Mouse (Mus musculus) lung, postnatal 0 days (tissue): ENCODE measurements around the gene Ctrc. TPM values are rescaled to one million over a fixed set of nuclear protein-coding genes. Genes with fewer than 3 reads are reported as not detected.

Source experiments
- ATAC-seq: fragments of 200-750 bp; cut with Nextera tagmentation; 2 replicates; pipeline ENCODE4 v1.8.0; 2017; ENCODE audit warnings: moderate library complexity
- DNase-seq: peaks from one replicate; pipeline ENCODE4 v3.0.0-alpha.2; 2016; ENCODE audit warnings: low spot score
- H3K27ac ChIP-seq: fragments of 300-500 bp; sonication (generic); 2 replicates; pipeline ENCODE4 v1.5.1; 2014; ENCODE audit warnings: antibody characterized with exemption, mild to moderate bottlenecking, low read length, mixed read lengths
- H3K27me3 ChIP-seq: fragments of 300-500 bp; sonication (generic); replicated peaks from 2 replicates; pipeline ENCODE4 v1.6.1; 2014; ENCODE audit warnings: low read length, mixed read lengths; ENCODE audit not compliant: insufficient read depth
- H3K36me3 ChIP-seq: fragments of 300-500 bp; sonication (generic); 2 replicates; pipeline ENCODE4 v1.6.1; 2014; ENCODE audit warnings: low read length, mixed read lengths; ENCODE audit not compliant: insufficient read depth
- H3K4me1 ChIP-seq: fragments of 300-500 bp; sonication (generic); 2 replicates; pipeline ENCODE4 v1.6.1; 2014; ENCODE audit warnings: antibody characterized with exemption, low read depth, low read length, mixed read lengths; ENCODE audit not compliant: insufficient read depth
- H3K4me2 ChIP-seq: fragments of 300-500 bp; sonication (generic); replicated peaks from 2 replicates; pipeline ENCODE4 v1.6.1; 2014; ENCODE audit warnings: low read depth, mild to moderate bottlenecking, low read length, moderate library complexity, mixed read lengths
- H3K4me3 ChIP-seq: fragments of 300-500 bp; sonication (generic); 2 replicates; pipeline ENCODE4 v1.5.1; 2014; ENCODE audit warnings: low read depth, low read length
- H3K9ac ChIP-seq: fragments of 300-500 bp; sonication (generic); replicated peaks from 2 replicates; pipeline ENCODE4 v1.6.1; 2014; ENCODE audit warnings: low read depth, mild to moderate bottlenecking
- H3K9me3 ChIP-seq: fragments of 300-500 bp; sonication (generic); 2 replicates; pipeline ENCODE4 v1.6.1; 2016; ENCODE audit warnings: low read length, mixed read lengths
- CTCF ChIP-seq: IDR thresholded peaks from 2 replicates; pipeline ENCODE4 v1.5.1; 2016; ENCODE audit warnings: antibody characterized with exemption, mild to moderate bottlenecking
- EP300 ChIP-seq: IDR thresholded peaks from 2 replicates; pipeline ENCODE4 v1.6.1; 2016; ENCODE audit warnings: antibody characterized with exemption, mild to moderate bottlenecking, control low read depth
- WGBS: fragments of 180-500 bp; shearing (Covaris S2); extraction: QIAGEN DNeasy Blood & Tissue Kit; methylation state at CpG from one replicate; pipeline ENCODE4 v1.1.7; 2014; 5-methylcytosine and 5-hydroxymethylcytosine counted together
- polyA plus RNA-seq: library from polyadenylated mRNA; unstranded; fragments of >200 nt; fragmentation: Nextera tagmentation; extraction: Ambion mirVana; gene quantifications from 2 replicates; pipeline ENCODE4 v1.2.1, GENCODE M21; 2015

The Ctrc gene
- polyA plus RNA-seq, 1 experiment from 2014 or later: not detected

GRCm38 (mm10) chr4:141828177-141828576, 18.0 kb downstream of the Ctrc start:
- Histone ChIP-seq H3K27me3 (no peaks in the 10 kb centered on the region), H3K4me2 (no peak overlapping the region), H3K27ac (no peak overlapping the region), H3K4me3 (no peak overlapping the region), H3K9me3 (no peaks in the 10 kb centered on the region), H3K4me1 (no peaks in the 10 kb centered on the region), H3K36me3 (no peaks in the 10 kb centered on the region), H3K9ac (no peak overlapping the region)
- DNase-seq (no peak), ATAC-seq (no peak)
- WGBS: 64% methylated on average over 4 of the region's 4 CpGs
- no peak for TF ChIP-seq CTCF
- TF ChIP-seq EP300: no peak

GRCm38 (mm10) chr4:141827401-141827800, 18.8 kb downstream of the Ctrc start:
- 81% methylated on average over 2 of the region's 2 CpGs for WGBS
- Histone ChIP-seq H3K4me2 (no peak overlapping the region), H3K27me3 (no peaks in the 10 kb centered on the region), H3K27ac (no peak overlapping the region), H3K9me3 (no peaks in the 10 kb centered on the region), H3K4me1 (no peaks in the 10 kb centered on the region), H3K9ac (no peak overlapping the region), H3K4me3 (no peak overlapping the region), H3K36me3 (no peaks in the 10 kb centered on the region)
- ATAC-seq (no peak), DNase-seq (no peak)
- TF ChIP-seq CTCF (no peak), EP300 (no peak)

- H3K4me2 ChIP-seq: no peak within 1 kb of the TSS
- no peak within 1 kb of the TSS for H3K9ac ChIP-seq
- H3K27ac ChIP-seq: no peak within 1 kb of the TSS
- WGBS: 41% methylated on average over 5 of the region's 5 CpGs
- no peaks in the 10 kb centered on the region for H3K36me3 ChIP-seq
- H3K4me1 ChIP-seq: no peaks in the 10 kb centered on the region
- TF ChIP-seq EP300 (no peak), CTCF (no peak)
- H3K4me3 ChIP-seq: no peak within 1 kb of the TSS
- H3K27me3 ChIP-seq: no peaks in the 10 kb centered on the region
- no peaks in the 10 kb centered on the region for H3K9me3 ChIP-seq
- ATAC-seq (no peak), DNase-seq (no peak)
Observed at GRCm38 (mm10) chr4:141826060-141826459, 20.1 kb downstream of the Ctrc start, which contains the start of gene Cela2a. Gene Cela2a (minus strand): TSS chr4:141826160.

GRCm38 (mm10) chr4:141822979-141823378, 23.2 kb downstream of the Ctrc start:
- H3K27me3 ChIP-seq: no peaks in the 10 kb centered on the region
- WGBS: 61% methylated on average over 3 of the region's 3 CpGs
- no peaks in the 10 kb centered on the region for H3K36me3 ChIP-seq
- TF ChIP-seq CTCF (no peak), EP300 (no peak)
- ATAC-seq: peak; percentile 46; the same call in 1 of the 2 replicates
- no peaks in the 10 kb centered on the region for H3K9me3 ChIP-seq
- no peak overlapping the region for H3K4me3 ChIP-seq
- H3K9ac ChIP-seq: no peak overlapping the region
- H3K4me2 ChIP-seq: no peak overlapping the region
- H3K4me1 ChIP-seq: no peaks in the 10 kb centered on the region
- peak; percentile 31 for DNase-seq
- H3K27ac ChIP-seq: no peak overlapping the region

GRCm38 (mm10) chr4:141822089-141822488, 24.1 kb downstream of the Ctrc start:
- WGBS: 68% methylated on average over 10 of the region's 10 CpGs
- no peak for ATAC-seq

GRCm38 (mm10) chr4:141821178-141821577, 25.0 kb downstream of the Ctrc start:
- TF ChIP-seq CTCF (no peak), EP300 (no peak)
- H3K27me3 ChIP-seq: no peaks in the 10 kb centered on the region
- no peak overlapping the region for H3K9ac ChIP-seq
- no peak overlapping the region for H3K4me2 ChIP-seq
- H3K36me3 ChIP-seq: no peaks in the 10 kb centered on the region
- H3K27ac ChIP-seq: no peak overlapping the region
- no peak overlapping the region for H3K4me3 ChIP-seq
- H3K4me1 ChIP-seq: no peaks in the 10 kb centered on the region
- 47% methylated on average over 3 of the region's 3 CpGs for WGBS
- ATAC-seq (no peak), DNase-seq (no peak)
- H3K9me3 ChIP-seq: no peaks in the 10 kb centered on the region

More at GRCm38 (mm10) chr4:141822089-141822488, 24.1 kb downstream of the Ctrc start:
- Histone ChIP-seq H3K4me1 (no peaks in the 10 kb centered on the region), H3K27me3 (no peaks in the 10 kb centered on the region), H3K27ac (no peak overlapping the region), H3K9ac (no peak overlapping the region), H3K4me2 (no peak overlapping the region), H3K4me3 (no peak overlapping the region), H3K36me3 (no peaks in the 10 kb centered on the region), H3K9me3 (no peaks in the 10 kb centered on the region)
- TF ChIP-seq CTCF (peak; percentile 59), EP300 (no peak)
- DNase-seq: no peak

- Histone ChIP-seq H3K9me3 (no peaks in the 10 kb centered on the region), H3K4me1 (no peaks in the 10 kb centered on the region), H3K4me2 (no peak overlapping the region), H3K9ac (no peak overlapping the region), H3K36me3 (no peaks in the 10 kb centered on the region), H3K27ac (no peak overlapping the region), H3K4me3 (no peak overlapping the region), H3K27me3 (no peaks in the 10 kb centered on the region)
- TF ChIP-seq EP300 (no peak), CTCF (no peak)
- WGBS: 89% methylated on average over 7 of the region's 7 CpGs
- no peak for ATAC-seq
- no peak for DNase-seq
Observed at GRCm38 (mm10) chr4:141819316-141819715, 26.8 kb downstream of the Ctrc start.
